Mouse (Mus musculus) MEL (cell line): ENCODE data around the gene Jdp2. TPM values are rescaled to one million over a fixed set of nuclear protein-coding genes. Genes with fewer than 3 reads are reported as not detected.

Experiments used
- DNase-seq: peaks from one replicate; pipeline ENCODE4 v3.0.0; 2011; ENCODE audit warnings: low read depth, low spot score
- H3K27ac ChIP-seq: 2 replicates; pipeline ENCODE4 v1.5.1; 2012; ENCODE audit warnings: low read depth, mild to moderate bottlenecking, control low read depth, low read length, moderate library complexity; ENCODE audit not compliant: control insufficient read depth
- H3K27me3 ChIP-seq, 2 experiments: fragments of 150-350 bp in 1 of 2; sonication (generic) in 1 of 2; 2 replicates each; pipeline ENCODE4 v1.6.1; 2012; ENCODE audit warnings: low read length in 2 of 2, mild to moderate bottlenecking in 2 of 2, improper control_type of control experiment in 1 of 2, moderate library complexity in 1 of 2; ENCODE audit not compliant: insufficient read depth in 2 of 2, control insufficient read depth in 1 of 2
- H3K36me3 ChIP-seq, 2 experiments: 2 replicates each; pipeline ENCODE4 v1.6.1; 2012 to 2014; ENCODE audit warnings: low read length in 2 of 2, improper control_type of control experiment in 1 of 2, inconsistent platforms in 1 of 2, mild to moderate bottlenecking in 1 of 2; ENCODE audit not compliant: insufficient read depth in 2 of 2, control insufficient read depth in 1 of 2
- H3K4me1 ChIP-seq, 2 experiments: fragments of 150-350 bp in 1 of 2; sonication (generic) in 1 of 2; 2 replicates each; pipeline ENCODE4 v1.6.1; 2012; ENCODE audit warnings: low read length in 2 of 2, improper control_type of control experiment in 1 of 2, mild to moderate bottlenecking in 1 of 2; ENCODE audit not compliant: insufficient read depth in 2 of 2, control insufficient read depth in 1 of 2
- H3K4me3 ChIP-seq, 2 experiments: fragments of 150-350 bp in 1 of 2; sonication (generic) in 1 of 2; 2 replicates each; pipeline ENCODE4 v1.5.1; 2012; ENCODE audit warnings: low read depth in 2 of 2, low read length in 2 of 2, mild to moderate bottlenecking in 2 of 2, moderate library complexity in 2 of 2, control low read depth in 1 of 2, improper control_type of control experiment in 1 of 2; ENCODE audit not compliant: control insufficient read depth in 1 of 2, insufficient read depth in 1 of 2
- H3K79me2 ChIP-seq: 2 replicates; pipeline ENCODE4 v1.6.1; 2012; ENCODE audit warnings: mild to moderate bottlenecking, low read length, moderate library complexity; ENCODE audit not compliant: control insufficient read depth, poor library complexity, insufficient read depth
- H3K9ac ChIP-seq: 2 replicates; pipeline ENCODE4 v1.6.1; 2012; ENCODE audit warnings: low read depth, mild to moderate bottlenecking, control low read depth, low read length, moderate library complexity; ENCODE audit not compliant: control insufficient read depth, poor library complexity, severe bottlenecking
- H3K9me3 ChIP-seq: fragments of 150-350 bp; sonication (generic); replicated peaks from 2 replicates; pipeline ENCODE4 v1.6.1; 2012; ENCODE audit warnings: mild to moderate bottlenecking, low read length, improper control_type of control experiment, moderate library complexity; ENCODE audit not compliant: insufficient read depth
- BHLHE40 ChIP-seq: IDR thresholded peaks from 2 replicates; pipeline ENCODE4 v1.6.1; 2012; ENCODE audit warnings: low read depth, mild to moderate bottlenecking, inconsistent platforms, low read length, improper control_type of control experiment, borderline replicate concordance
- CHD1 ChIP-seq: IDR thresholded peaks from 2 replicates; pipeline ENCODE4 v1.6.1; 2012; ENCODE audit warnings: low read depth, mild to moderate bottlenecking, inconsistent platforms, low read length, improper control_type of control experiment
- CHD2 ChIP-seq: IDR thresholded peaks from 2 replicates; pipeline ENCODE4 v1.6.1; 2011; ENCODE audit warnings: low read length, improper control_type of control experiment
- CTCF ChIP-seq, 3 experiments: IDR thresholded peaks in 2 of 3; conservative IDR thresholded peaks in 1 of 3; 2 replicates each; pipeline ENCODE4 v1.5.1; 2011 to 2012; ENCODE audit warnings: low read length in 3 of 3, low read depth in 2 of 3, mild to moderate bottlenecking in 2 of 3, improper control_type of control experiment in 1 of 3, inconsistent platforms in 1 of 3, mixed read lengths in 1 of 3, moderate library complexity in 1 of 3; ENCODE audit not compliant: control insufficient read depth in 1 of 3, insufficient read depth in 1 of 3, poor library complexity in 1 of 3, severe bottlenecking in 1 of 3
- ETS1 ChIP-seq: IDR thresholded peaks from 2 replicates; pipeline ENCODE4 v1.6.1; 2012; ENCODE audit warnings: low read depth, mild to moderate bottlenecking, inconsistent platforms, low read length, improper control_type of control experiment, moderate library complexity
- GABPA ChIP-seq: IDR thresholded peaks from 2 replicates; pipeline ENCODE4 v1.6.1; 2012; ENCODE audit warnings: low read depth, mild to moderate bottlenecking, inconsistent platforms, low read length, improper control_type of control experiment, moderate library complexity
- GATA1 ChIP-seq: IDR thresholded peaks from 2 replicates; pipeline ENCODE4 v1.6.1; 2011; ENCODE audit warnings: low read depth, low read length, improper control_type of control experiment
- KAT2A ChIP-seq: conservative IDR thresholded peaks from 2 replicates; pipeline ENCODE4 v1.6.1; 2012; ENCODE audit warnings: low read depth, low read length, improper control_type of control experiment, inconsistent platforms
- MXI1 ChIP-seq: IDR thresholded peaks from 2 replicates; pipeline ENCODE4 v1.6.1; 2011; ENCODE audit warnings: mild to moderate bottlenecking, low read depth, low read length, improper control_type of control experiment
- MYC ChIP-seq: IDR thresholded peaks from 2 replicates; pipeline ENCODE4 v1.6.1; 2011; ENCODE audit warnings: low read depth, mild to moderate bottlenecking, low read length, improper control_type of control experiment, moderate library complexity
- POLR2A ChIP-seq, 2 experiments: IDR thresholded peaks; 2 replicates each; pipeline ENCODE4 v1.6.1; 2011 to 2012; ENCODE audit warnings: low read length in 2 of 2, mild to moderate bottlenecking in 2 of 2, control low read depth in 1 of 2, improper control_type of control experiment in 1 of 2, low read depth in 1 of 2, moderate library complexity in 1 of 2; ENCODE audit not compliant: control insufficient read depth in 1 of 2, insufficient read depth in 1 of 2, poor library complexity in 1 of 2
- POLR2AphosphoS5 ChIP-seq: IDR thresholded peaks from 2 replicates; pipeline ENCODE4 v1.6.1; 2012; ENCODE audit warnings: low read depth, borderline replicate concordance, mild to moderate bottlenecking, inconsistent platforms, low read length, moderate library complexity, mixed read lengths
- RAD21 ChIP-seq: IDR thresholded peaks from 2 replicates; pipeline ENCODE4 v1.6.1; 2011; ENCODE audit warnings: mild to moderate bottlenecking, low read depth, low read length, improper control_type of control experiment
- RCOR1 ChIP-seq: IDR thresholded peaks from 2 replicates; pipeline ENCODE4 v1.6.1; 2012; ENCODE audit warnings: low read depth, mild to moderate bottlenecking, inconsistent platforms, low read length, improper control_type of control experiment
- SIN3A ChIP-seq: IDR thresholded peaks from 2 replicates; pipeline ENCODE4 v1.6.1; 2012; ENCODE audit warnings: low read length, improper control_type of control experiment, inconsistent platforms
- SMC3 ChIP-seq: IDR thresholded peaks from 2 replicates; pipeline ENCODE4 v1.6.1; 2011; ENCODE audit warnings: low read depth, low read length, improper control_type of control experiment
- TAL1 ChIP-seq: IDR thresholded peaks from 2 replicates; pipeline ENCODE4 v1.6.1; 2012; ENCODE audit warnings: mild to moderate bottlenecking, inconsistent platforms, low read length, moderate library complexity, mixed read lengths
- ZC3H11A ChIP-seq: IDR thresholded peaks from 2 replicates; pipeline ENCODE4 v1.6.1; 2012; ENCODE audit warnings: low read depth, mild to moderate bottlenecking, inconsistent platforms, low read length, improper control_type of control experiment
- ZMIZ1 ChIP-seq: IDR thresholded peaks from 2 replicates; pipeline ENCODE4 v1.6.1; 2012; ENCODE audit warnings: low read depth, mild to moderate bottlenecking, inconsistent platforms, low read length, improper control_type of control experiment, moderate library complexity
- polyA plus RNA-seq, 2 experiments: library from polyadenylated mRNA; stranded (reverse) in 1 of 2; unstranded in 1 of 2; fragments of >175 nt in 1 of 2; fragments of >200 nt in 1 of 2; gene quantifications; 2 replicates each; pipeline versions ENCODE4 v1.2.1 to v1.2.4; 2012; ENCODE audit warnings: low replicate concordance in 2 of 2, low read depth in 1 of 2; ENCODE audit not compliant: insufficient read length in 2 of 2, insufficient read depth in 1 of 2, missing spikeins in 1 of 2
- total RNA-seq: library from RNA; depleted of rRNA; stranded (reverse); fragments of 300-350 nt; gene quantifications from 2 replicates; pipeline ENCODE4 v1.2.3, GENCODE M21; 2012

Gene Jdp2
- total and polyA plus RNA-seq, 3 experiments, result 2.3 to 9.1 TPM; not detected in 1

DNA sequence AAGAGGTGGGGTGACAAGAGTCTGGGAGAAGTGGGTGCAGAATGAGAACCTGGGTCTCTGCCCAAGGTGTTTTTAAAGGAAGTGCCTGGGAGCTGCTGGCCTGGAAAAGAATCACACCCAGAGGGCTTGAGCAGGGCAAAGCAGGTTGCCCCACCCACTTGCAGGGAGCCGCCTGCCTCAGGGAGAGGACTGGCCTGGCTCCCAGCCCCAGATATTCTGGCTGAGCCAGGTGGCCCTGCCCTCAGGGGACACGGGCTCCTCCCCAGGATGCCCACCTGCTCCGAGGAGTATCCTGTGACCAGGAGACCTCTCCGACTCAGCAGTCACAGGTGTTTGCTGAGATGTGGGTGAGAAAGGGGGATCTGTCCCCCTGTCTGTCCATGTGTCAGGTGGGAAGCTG is 32.4 kb downstream of the Jdp2 start:
- DNase-seq, result no peak
- Histone ChIP-seq H3K36me3 (no peaks in the 10 kb centered on the region), H3K9me3 (no peaks in the 10 kb centered on the region), H3K79me2 (no peaks in the 10 kb centered on the region), H3K9ac (no peak overlapping the region), H3K27ac (no peak overlapping the region), H3K4me3 (no peak overlapping the region), H3K27me3 (no peaks in the 10 kb centered on the region; a peak in 2 of 4 replicates), H3K4me1 (no peaks in the 10 kb centered on the region)
- TF ChIP-seq KAT2A, result no peak
- TF ChIP-seq MXI1, result no peak

DNA sequence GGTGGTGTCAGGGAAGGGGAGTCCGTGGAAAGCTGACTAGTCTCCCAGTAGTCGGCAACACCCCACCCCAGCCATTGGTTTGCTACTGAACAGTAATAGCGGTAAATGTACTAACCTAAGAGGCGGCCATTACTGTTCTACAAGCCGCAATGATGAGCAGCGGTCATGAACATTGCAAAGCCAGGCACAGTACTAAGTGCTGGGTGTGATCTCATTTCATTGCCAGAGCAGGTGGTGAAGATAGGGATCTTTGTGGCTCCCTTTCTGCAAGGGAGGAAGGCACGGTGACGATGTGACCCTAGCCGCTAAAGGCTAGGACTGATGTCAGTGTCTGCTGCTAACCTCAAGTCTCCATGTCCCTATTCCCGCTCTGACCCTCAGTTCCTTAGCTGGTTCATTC is 33.5 kb downstream of the Jdp2 start:
- Histone ChIP-seq H3K27me3 (no peaks in the 10 kb centered on the region; a peak in 2 of 4 replicates), H3K36me3 (no peaks in the 10 kb centered on the region), H3K9ac (no peak overlapping the region), H3K4me1 (no peaks in the 10 kb centered on the region), H3K4me3 (no peak overlapping the region), H3K79me2 (no peaks in the 10 kb centered on the region), H3K9me3 (no peaks in the 10 kb centered on the region), H3K27ac (no peak overlapping the region)
- no peak for DNase-seq
- no peak for TF ChIP-seq GABPA
- TF ChIP-seq RAD21, result no peak
- no peak for TF ChIP-seq ZMIZ1
- no peak for TF ChIP-seq RCOR1
- no peak for TF ChIP-seq SMC3
- TF ChIP-seq ETS1, result no peak
- TF ChIP-seq BHLHE40, result no peak
- no peak for TF ChIP-seq MYC
- no peak for TF ChIP-seq CHD2
- no peak for TF ChIP-seq CTCF (IDR thresholded peaks at IDR 0.05 in 2 of 3, conservative IDR thresholded peaks at IDR 0.05 in 1 of 3; ENCODE audit: control insufficient read depth in 1 of 3, insufficient read depth in 1 of 3, low read depth in 2 of 3, low read length in 3 of 3, poor library complexity in 1 of 3, severe bottlenecking in 1 of 3)
- no peak for TF ChIP-seq SIN3A
- TF ChIP-seq TAL1, result no peak
- no peak for TF ChIP-seq ZC3H11A
- no peak for TF ChIP-seq POLR2A (IDR thresholded peaks at IDR 0.05; ENCODE audit: control insufficient read depth in 1 of 2, insufficient read depth in 1 of 2, low read depth in 1 of 2, low read length in 2 of 2, poor library complexity in 1 of 2)
- TF ChIP-seq POLR2AphosphoS5, result no peak
- TF ChIP-seq KAT2A, result no peak
- TF ChIP-seq CHD1, result no peak
- TF ChIP-seq GATA1, result no peak
